Mouse (Mus musculus) left cerebral cortex, postnatal 36 days (tissue): ENCODE data around the gene Sac3d1. TPM values are rescaled to one million over a fixed set of nuclear protein-coding genes. Genes with fewer than 3 reads are reported as not detected.
A peak's percentile ranks its signal among the peaks of the same experiment; 100 is the strongest.

Experiments used
- DNase-seq, 2 experiments: peaks; one replicate each; pipeline ENCODE4 v3.0.0; 2021 to 2022; ENCODE audit warnings: low spot score in 2 of 2, mixed read lengths in 1 of 2
- intact Hi-C: fragments of 180-260 bp; cut with DNase I; formaldehyde crosslinking; loops from one replicate; pipeline ENCODE4 v1.15.1; 2025
- total RNA-seq, 2 experiments: library from RNA; stranded (reverse); gene quantifications; 2 replicates each; pipeline ENCODE4 v1.2.3; 2021

The Sac3d1 gene
- total RNA-seq, 2 experiments from 2014 or later: 18.3 to 27.5 TPM

DNA sequence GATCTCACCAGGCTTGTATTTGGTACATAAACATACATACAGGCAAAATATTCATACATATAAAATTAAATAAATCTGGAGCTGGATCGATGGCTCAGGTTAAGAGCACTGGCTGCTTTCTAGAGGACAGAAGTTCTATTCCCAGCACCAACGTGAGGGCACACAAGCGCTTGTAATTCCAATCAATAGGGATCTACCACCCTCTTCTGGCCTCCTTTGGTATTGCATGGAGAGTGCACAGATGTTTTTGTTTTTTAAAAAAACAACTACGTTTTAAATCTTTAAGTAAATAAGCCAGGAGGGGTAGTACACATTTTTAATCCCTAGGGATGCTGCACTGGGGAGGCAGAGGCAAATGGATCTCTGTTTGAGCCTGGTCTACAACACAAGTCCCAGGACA is 7.8 kb upstream of the Sac3d1 start:
- no peak for DNase-seq
- intact Hi-C loops: loop anchor here (5.0 kb wide), 1 partner anchor 116 kb away; the partner anchor contains the start of gene Atg2a

DNA sequence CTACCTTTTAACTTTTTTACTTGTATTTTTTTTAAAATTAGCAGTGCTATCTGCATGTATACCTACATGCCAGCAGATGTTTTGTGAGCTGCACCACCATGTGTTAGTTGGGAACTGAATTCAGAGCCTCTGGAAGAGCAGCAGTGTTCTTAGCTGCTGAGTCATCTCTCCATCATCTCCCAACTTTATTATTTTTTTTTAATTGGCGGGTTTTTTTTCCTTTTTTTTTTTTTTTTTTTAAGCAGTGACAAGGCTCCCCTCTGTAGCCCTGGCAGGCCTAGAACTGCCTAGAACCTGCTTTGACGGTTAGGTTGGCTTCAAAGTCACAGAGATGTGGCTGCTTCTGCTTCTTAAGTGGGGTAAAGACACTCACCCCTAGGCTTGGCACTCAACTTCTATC is 6.4 kb upstream of the Sac3d1 start:
- no peak for DNase-seq
- intact Hi-C loops: loop anchor here (5.0 kb wide), 1 partner anchor 117 kb away; the partner anchor contains the start of gene Atg2a

DNA sequence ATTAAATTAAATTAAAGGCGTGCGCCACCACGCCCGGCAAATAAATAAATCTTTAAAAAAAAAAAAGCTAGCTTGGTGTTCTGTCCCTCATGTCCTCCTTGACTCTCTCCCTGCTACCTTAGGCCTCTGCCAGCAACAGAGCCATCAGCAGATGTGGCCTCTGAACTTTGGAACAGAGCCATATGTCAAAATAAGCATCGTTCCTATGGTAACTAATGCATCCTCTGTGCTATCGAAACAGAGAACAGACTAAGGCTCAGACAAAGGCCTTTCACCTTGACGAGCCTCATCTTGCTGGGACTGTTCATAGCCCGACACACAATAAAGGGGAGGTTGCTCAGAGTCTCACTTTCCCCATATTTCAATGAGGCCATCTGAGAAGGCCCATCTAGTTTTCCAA is 4.9 kb upstream of the Sac3d1 start:
- intact Hi-C loops: no loop called here
- no peak for DNase-seq

DNA sequence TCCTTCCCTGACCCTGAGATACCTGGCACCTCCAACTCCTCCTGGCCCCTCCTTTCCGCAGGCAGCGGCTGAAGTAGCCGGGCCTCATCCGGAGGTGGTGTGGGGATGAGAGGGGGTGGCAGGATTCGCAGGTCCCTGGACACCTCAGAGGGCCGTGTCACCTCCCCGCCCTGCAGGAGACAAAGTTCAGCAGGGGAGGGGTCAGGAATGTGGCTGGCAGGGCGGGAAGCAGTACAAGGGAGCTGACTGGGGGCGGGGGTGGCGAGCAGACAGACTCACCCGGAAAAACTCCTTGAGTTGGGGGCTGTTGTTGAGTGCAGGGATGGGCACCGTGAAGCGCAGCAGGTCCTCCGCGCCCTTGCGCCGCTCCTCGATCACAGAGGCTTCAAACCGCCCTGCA is 3.3 kb upstream of the Sac3d1 start:
- DNase-seq: no peak
- intact Hi-C loops: no loop called here

DNA sequence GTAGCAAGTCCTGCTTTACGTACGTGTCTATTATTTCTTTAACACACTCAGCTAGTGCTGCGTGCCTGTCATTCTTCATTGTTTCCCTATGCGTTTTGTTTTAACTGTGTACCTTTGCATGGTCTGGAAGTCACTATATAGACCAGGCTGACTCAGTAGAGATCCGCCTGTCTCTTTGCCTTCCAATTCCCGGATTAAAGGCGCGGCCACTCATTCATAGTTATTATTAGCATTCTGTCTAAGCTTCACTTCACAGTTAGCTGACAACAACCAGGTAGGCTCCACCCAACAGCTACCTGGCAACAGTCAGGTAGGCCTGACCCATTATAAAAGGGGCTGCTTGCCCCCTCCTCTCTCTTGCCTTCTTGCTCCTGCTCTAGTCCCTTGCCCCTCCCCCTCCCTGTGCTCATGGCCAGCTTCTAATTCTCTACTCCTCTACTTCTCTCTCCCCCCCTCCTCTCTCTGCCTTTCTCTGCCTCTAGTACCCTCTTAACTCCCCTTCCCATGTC is 281 bp upstream of the Sac3d1 start:
- no peak for DNase-seq
- intact Hi-C loops: loop anchor here (5.0 kb wide), 1 partner anchor 41 kb away; the partner anchor contains the start of gene Vps51

DNA sequence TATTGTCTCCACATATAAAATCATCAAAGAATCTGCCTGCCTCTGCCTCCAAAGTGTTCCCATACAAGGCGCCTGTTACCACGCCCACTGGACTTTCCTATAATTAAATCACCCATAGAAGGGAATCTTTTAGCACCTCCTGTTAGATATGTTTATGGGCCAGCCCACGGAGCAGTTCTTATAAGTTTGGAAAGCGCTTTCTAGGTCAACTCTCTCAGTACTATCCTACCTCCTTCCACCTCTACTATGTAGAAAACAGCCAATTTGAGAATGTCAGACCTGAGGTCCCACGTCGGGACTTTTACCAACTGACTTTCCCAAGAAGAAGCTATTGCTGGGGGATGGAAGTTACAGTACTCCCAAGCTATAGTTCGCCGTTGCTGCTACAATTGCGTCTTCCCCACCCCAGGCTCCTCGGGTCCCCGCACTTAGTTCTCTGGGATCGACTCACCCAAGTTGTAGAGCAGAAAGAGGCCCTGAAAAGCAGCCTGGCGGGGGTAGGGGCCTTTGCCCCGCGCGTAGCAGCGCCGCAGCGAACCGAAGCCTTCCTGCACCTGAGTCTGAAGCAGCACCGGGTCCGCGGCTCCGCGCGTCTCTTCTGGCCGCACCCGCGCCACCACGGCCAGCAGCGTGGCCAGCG is 984 bp downstream of the Sac3d1 start:
- no peak for DNase-seq
- intact Hi-C loops: loop anchor here (5.0 kb wide), 1 partner anchor 40 kb away; the partner anchor contains the start of gene Vps51

DNA sequence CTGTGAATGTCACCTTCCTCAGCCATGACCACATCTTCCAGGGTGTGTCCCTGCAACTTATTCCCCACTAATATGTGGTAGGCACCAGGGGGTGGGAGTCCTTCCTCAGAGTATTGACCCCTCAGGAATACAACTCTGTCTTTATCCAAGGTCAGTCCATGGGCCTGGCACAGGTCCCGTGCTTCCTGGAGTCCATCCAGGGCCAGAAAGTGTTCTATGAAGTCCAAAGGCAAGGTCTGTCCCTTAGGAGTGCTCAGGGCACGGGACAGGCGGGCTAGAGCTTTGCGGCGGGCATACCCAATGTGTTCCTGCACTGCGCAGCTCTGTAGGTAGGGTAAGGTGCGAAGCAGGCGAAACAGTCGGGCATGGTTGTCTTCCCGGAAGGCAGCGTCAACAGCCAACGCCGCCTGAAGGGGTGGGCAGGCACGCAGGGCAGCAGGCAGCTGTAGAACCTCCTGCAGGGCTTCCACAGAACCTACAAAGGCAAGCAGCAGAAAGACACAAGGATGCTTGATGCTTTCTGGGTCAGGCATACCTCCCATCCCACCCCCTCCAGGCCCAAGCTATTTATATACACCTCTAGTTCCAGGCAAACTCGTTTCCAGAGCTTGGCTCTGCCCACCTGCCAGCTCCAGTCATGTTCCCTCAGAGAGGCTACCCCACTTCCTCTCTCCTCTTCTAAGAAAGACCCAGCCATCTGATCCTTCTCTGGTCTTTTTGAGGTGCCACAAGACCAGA is 2.2 kb downstream of the Sac3d1 start:
- intact Hi-C loops: loop anchor here (5.0 kb wide), 1 partner anchor 39 kb away; the partner anchor contains the start of gene Vps51
- peak in 1 of 2 experiments; percentile 22 for DNase-seq

DNA sequence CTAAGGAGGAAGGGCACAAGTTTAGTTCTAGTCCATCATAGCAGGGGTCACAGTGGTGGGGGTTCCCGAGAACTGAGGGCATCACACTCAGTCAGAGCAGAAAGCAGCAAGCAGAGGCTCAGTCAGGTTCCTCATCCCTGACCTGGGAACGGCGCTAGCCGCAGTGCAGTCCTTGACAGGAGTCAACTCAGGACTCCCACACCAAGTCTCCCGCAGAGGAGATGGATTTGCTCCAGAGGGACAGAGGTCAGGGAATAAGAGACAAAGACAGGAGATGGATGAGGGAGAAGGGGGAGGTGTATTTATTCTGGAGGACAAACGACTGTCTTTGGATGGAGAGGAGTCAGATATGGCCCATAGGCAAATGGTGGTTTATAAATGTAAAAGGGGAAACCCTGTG is 5.3 kb downstream of the Sac3d1 start:
- no peak for DNase-seq
- intact Hi-C loops: no loop called here

DNA sequence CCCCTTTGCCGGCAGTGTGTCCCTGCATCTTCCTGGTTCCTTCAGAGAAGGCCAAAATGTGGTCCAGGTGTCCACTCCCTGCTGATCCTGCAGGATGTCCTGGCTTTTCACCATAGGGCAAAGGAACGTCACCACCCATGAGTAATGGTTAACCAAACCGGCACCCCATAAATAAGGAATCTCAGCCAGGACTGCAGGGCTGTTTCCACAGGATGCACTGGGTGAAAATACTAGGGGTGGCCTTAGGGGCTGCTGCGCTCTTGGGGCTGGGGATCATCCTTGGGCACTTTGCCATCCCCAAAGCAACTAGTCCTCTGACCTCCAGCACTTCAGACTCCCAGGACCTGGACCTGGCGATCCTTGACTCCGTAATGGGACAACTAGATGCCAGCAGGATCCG is 12.9 kb downstream of the Sac3d1 start, which contains the start of gene Naaladl1:
Naaladl1 (plus strand) TSS at position 197 of the 400 bp plus-strand sequence.
- intact Hi-C loops: no loop called here
- no peak for DNase-seq

DNA sequence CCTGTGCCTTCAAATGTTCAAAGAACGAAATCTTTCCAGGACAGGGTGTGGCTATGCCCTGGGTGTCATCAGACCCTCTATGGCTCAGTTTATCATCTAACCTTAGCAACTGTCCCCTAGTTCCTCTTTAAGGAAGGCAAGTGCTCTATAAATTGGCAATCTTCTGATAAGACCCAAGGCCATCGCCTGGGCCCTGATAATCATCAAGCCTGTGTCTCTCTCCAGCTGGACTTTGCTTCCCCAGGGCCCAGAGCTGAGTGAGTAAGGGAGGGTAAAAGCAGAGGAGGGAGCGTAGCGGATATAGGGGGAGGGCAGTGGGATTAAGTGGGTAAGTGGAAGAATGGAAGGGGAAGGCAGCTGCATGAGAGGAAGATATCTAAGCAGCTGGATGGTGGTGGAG is 14.0 kb downstream of the Sac3d1 start:
- no peak for DNase-seq
- intact Hi-C loops: no loop called here

DNA sequence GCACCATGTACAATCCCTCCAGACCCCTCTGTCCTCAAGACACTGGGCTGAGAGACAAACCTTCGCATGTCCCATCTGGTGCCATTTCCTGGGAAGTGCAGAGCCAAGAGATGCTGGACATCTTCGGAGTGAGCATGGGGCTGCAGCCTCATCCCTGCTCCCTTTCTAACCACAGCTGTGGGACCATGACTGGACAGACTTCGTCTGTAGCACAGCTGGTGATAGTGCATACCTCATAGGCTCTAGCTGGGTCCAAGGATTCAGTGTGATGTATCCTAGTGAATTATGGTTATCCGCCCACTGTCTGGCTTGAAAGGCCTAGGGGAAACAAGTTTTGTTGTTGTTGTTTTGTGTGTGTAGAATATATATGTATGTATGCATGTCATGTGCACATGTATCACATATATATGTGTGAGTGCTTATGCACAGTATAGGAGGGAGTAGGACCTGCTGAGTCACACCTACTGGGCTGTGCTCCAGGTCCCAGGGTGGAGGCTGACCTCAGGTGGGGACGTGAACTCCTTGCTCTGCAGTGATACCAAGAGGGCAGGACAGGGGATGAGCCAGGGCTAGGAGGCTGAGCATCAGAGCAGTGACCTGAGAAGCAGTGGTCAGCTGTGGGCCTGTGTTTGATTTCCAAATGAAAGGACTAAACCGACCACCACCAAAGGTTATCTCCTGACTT is 16.1 kb downstream of the Sac3d1 start:
- intact Hi-C loops: no loop called here
- no peak for DNase-seq

DNA sequence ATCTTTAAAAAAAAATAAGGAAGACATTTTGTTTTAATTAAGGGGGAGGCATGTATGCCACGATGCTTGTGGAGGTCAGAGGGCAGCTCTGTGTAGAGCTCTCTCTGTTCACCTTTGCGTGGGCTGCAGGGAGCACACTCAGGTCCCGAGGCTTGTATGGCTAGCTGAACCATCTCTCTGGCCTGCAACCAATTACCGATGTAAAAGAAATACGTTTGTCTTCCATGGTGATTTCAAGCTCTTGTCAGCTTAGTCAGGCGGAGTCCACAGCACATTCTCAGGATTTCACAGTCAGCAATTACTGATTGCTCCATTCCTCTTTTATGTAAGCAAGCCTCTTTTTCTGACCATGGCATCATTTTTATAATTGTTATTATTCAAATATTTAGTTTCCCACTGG is 17.3 kb downstream of the Sac3d1 start:
- intact Hi-C loops: no loop called here

DNA sequence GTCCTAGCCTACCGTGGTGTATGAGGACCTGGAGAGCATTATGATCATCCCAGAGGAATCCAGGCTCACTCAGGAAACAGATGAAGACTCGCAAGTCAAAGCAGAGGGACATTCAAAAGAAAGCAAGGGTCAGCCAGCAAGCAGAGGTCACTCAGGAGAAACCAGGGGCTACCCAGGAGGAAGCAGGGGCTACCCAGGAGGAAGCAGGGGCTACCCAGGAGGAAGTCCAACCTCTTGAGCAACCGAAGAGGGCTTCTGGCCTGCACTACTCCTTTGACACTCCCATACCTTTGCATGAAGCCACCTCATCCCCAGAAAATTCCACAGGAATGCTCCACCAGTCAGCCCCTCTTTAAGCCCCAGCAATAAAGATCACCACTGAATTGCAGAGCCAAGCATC is 20.6 kb downstream of the Sac3d1 start:
- DNase-seq: no peak
- intact Hi-C loops: no loop called here

More for the DNA sequence above, 17.3 kb downstream of the Sac3d1 start:
- DNase-seq: no peak

DNA sequence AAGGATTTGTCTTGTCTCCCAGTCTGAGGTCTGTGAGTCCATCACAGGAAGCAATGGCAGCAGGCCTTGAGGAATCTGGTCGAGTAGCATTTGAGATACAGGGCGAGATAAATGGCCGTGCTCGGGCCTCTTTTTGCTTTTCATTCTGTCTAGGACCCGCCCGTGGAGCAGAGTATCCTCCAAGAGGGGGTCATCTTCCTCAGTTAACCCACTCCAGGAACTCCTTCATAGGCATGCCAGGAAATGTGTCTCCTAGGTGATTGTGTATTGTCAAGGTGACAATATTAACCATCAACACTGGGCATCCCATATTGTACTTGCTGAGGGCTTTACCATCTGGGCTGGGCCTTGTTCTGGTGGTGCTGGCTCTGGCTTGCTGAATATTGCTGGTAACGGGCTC is 24.3 kb downstream of the Sac3d1 start, which contains the start of gene AC131692.1:
AC131692.1 (plus strand) TSS at position 301 of the 400 bp plus-strand sequence.
- intact Hi-C loops: no loop called here
- no peak for DNase-seq

DNA sequence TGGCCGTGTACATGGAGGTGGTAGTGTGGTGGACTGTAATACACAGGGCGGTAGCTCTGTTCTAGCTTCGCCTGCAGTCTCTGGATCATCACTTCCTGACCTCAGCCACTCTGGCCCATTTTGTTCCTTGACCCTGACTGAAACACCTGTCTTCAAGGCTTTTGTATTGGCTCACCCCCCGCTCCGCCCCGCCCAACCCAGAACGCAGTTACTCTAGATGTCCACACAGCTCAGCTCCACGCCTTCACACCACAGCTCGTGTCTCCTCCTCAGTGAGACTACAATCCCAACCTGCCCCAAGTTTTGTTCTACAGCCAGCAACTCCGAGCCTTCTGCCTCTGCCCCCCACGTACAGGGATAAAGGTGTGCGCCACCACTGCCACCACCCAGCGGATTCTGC is 29.6 kb downstream of the Sac3d1 start:
- intact Hi-C loops: no loop called here
- no peak for DNase-seq

DNA sequence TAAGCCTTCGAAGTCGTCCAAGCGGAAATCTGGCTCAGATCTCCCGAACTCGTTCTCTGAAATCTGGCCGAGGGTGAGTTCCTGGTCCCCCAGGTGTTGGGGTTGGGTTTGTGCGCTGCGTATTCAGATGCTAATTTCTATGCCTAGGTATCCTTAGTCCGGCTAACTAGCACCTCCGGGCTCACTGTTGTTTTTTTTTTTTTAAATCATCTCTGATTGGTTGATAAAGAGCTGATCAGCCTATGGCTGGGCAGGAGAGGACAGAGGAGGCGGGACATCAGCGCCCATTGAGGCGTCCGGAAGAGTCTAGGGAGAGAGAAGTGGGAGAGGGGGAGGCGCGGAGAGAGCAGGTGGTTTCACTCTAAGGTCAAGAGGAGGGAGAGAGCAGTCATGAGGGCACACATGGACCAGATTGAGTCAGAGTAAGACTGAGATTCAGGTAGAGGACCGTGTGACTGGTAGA is 33.0 kb downstream of the Sac3d1 start:
- DNase-seq: no peak
- intact Hi-C loops: loop anchor here (2.0 kb wide), 1 partner anchor 29 kb away; the partner anchor contains the start of genes Fau and Mrpl49

DNA sequence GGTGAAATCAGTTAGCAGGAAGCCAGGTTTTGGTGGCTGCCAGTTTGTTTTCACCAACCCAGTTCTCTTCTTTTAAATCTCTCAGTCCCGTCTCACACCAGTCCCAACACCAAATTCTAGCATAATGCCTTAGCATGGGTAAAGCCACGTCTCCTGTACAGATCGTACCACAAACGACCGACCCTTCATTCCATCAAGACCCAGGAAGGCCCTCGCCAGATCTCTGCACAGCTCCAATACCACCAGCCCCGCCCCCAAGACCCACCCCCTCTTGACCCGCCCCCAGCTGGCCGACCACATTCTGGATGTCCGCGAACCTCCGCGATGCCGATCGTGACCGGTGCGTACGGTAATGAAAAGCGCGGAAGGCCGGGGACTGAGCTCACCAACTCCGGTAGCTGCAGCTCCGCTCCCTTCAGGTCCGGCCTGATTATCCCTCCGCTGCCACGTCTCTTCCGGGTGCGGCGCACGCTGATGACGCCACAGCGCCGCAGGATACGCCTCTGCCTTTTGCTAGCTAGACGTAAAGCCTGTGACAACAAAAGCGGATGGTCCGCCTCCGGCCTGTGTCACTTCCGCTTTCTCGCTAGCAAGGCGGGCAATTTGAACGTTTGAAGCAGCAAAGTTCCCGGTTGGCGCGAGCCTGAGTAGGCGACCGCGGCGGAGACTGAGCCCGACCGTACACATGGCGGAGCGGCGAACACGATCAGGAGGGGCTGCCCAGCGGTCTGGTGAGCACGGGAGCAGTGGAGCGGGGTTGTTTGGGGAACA is 33.8 kb downstream of the Sac3d1 start, which contains the start of the genes Zfpl1 and Cdca5:
Zfpl1 (minus strand) TSS at position 479 of the 771 bp plus-strand sequence.
Cdca5 (plus strand) TSS at position 506 of the 771 bp plus-strand sequence.
- intact Hi-C loops: loop anchor here (1.0 to 2.0 kb wide), 2 partner anchors 28 to 38 kb away; partner anchors contain the start of genes Fau, Mrpl49 and Syvn1
- DNase-seq: peak; percentile 95 to 97

DNA sequence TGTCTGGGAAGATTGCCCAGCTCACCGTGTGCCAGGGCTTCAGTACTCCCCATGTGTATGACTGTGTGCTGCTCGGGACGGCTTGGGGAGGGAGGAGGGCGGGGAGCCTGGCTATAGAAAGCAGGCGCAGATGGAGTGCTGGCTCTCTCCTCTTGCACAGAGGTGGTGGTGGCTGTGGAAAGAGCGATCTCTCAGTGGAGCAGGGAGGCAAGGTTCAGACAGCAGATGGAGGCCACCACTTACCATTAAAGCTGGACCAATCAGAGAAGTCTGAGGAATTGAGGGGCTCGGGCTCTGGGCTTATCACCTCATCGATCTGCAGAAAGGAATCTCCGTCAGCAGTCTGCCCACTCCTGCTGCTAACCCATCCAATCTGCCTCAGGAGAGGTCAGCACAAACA is 36.3 kb downstream of the Sac3d1 start, which contains the start of gene Gm28374:
Gm28374 (minus strand) TSS at position 101 of the 400 bp plus-strand sequence.
- intact Hi-C loops: no loop called here
- no peak for DNase-seq
